Mouse (Mus musculus) ovary, postnatal 14 days (tissue): ENCODE data around the gene Pigm.

Experiments used
- DNase-seq: peaks from one replicate; pipeline ENCODE4 v3.0.0; 2022; ENCODE audit warnings: low spot score

Pigm gene

GRCm38 (mm10) chr1:172352453-172352852, 23.9 kb upstream of the Pigm start:
- no peak for DNase-seq

GRCm38 (mm10) chr1:172355336-172355735, 21.0 kb upstream of the Pigm start:
- no peak for DNase-seq

GRCm38 (mm10) chr1:172357550-172357949, 18.8 kb upstream of the Pigm start:
- peak; percentile 53 for DNase-seq

GRCm38 (mm10) chr1:172358341-172358740, 18.0 kb upstream of the Pigm start:
- DNase-seq, result no peak

GRCm38 (mm10) chr1:172364684-172365083, 11.7 kb upstream of the Pigm start:
- peak; percentile 42 for DNase-seq

- DNase-seq, result no peak
Observed at GRCm38 (mm10) chr1:172368768-172369418, 7.5 kb upstream of the Pigm start.

- DNase-seq, result no peak
Observed at GRCm38 (mm10) chr1:172376758-172377458, 562 bp downstream of the Pigm start.

- no peak for DNase-seq
Observed at GRCm38 (mm10) chr1:172380066-172380465, 3.7 kb downstream of the Pigm start.

GRCm38 (mm10) chr1:172382090-172382489, 5.7 kb downstream of the Pigm start:
- no peak for DNase-seq

GRCm38 (mm10) chr1:172387246-172387645, 10.9 kb downstream of the Pigm start:
- no peak for DNase-seq

GRCm38 (mm10) chr1:172390769-172391168, 14.4 kb downstream of the Pigm start:
- no peak for DNase-seq

GRCm38 (mm10) chr1:172391807-172392581, 15.6 kb downstream of the Pigm start:
- no peak for DNase-seq

GRCm38 (mm10) chr1:172392643-172393170, 16.4 kb downstream of the Pigm start:
- DNase-seq, result no peak

GRCm38 (mm10) chr1:172393739-172394138, 17.4 kb downstream of the Pigm start:
- no peak for DNase-seq

GRCm38 (mm10) chr1:172396996-172397752, 20.8 kb downstream of the Pigm start:
- DNase-seq, result no peak

GRCm38 (mm10) chr1:172406077-172406706, 29.8 kb downstream of the Pigm start:
- DNase-seq, result no peak

- DNase-seq, result peak; percentile 24
Observed at GRCm38 (mm10) chr1:172408996-172409395, 32.6 kb downstream of the Pigm start.

- DNase-seq, result no peak
Observed at GRCm38 (mm10) chr1:172409431-172409830, 33.1 kb downstream of the Pigm start.

GRCm38 (mm10) chr1:172410806-172411205, 34.5 kb downstream of the Pigm start:
- peak; percentile 52 for DNase-seq

GRCm38 (mm10) chr1:172412204-172412603, 35.9 kb downstream of the Pigm start:
- DNase-seq, result peak; percentile 74

- DNase-seq, result no peak
Observed at GRCm38 (mm10) chr1:172413491-172414230, 37.3 kb downstream of the Pigm start.
